Mouse (Mus musculus): ENCODE results near the gene 2010111I01Rik.

2010111I01Rik gene

GRCm38 (mm10) chr13:63268776-63269175 lies 304.1 kb downstream of the 2010111I01Rik start:
- DNase-seq, result no peak

GRCm38 (mm10) chr13:63270191-63270590 lies 305.5 kb downstream of the 2010111I01Rik start:
- no peak for DNase-seq

DNA sequence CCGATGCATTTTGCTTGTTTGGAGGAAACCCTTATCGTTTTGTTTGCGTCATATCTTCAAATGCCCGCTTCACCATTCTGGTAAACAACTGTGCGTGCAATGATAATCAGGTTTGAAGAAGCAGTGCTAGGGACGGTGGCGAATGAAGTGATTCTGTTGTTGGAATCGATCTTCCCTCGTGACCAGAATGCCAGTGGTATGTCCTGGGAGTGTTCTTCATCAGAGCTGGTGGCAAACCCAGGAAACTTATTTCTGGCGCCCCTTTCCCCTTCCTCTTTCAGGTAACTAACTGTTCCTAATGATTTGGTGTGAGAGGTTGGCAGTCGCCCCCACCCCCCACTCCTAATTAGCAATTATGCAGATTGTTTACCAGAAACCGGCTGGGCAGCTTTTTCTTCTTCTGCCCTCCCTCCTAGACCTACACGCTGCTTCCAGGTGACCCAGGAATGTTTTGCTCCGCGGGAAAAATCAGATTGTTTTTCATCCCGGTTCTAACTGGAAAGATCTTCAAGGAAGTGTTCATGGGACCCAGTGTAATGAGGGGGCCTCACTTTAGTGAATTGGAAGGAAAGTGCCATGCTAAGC lies 307.4 kb downstream of the 2010111I01Rik start:
- DNase-seq, result no peak

- DNase-seq, result no peak
Observed at GRCm38 (mm10) chr13:63272602-63273229, 308.0 kb downstream of the 2010111I01Rik start.

DNA sequence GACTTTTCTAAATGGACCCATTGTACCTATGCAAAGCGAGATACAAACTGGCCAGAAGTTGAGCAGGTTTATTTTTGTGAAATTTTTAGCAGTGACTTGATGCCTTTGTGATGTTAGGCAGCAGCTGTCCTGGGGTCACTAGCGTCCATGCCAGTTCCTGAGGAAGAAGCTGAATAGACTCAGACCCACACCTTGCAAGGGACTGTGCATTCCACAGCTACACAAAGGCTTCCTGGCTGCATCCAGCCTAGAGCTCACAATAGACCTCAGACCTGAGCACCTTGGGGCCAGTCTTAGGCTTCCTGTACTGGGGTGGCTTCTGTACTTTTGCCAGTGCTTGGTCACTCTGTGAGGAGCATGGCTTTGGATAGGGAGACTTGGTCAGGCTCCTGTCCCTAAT lies 309.2 kb downstream of the 2010111I01Rik start:
- DNase-seq, result no peak

DNA sequence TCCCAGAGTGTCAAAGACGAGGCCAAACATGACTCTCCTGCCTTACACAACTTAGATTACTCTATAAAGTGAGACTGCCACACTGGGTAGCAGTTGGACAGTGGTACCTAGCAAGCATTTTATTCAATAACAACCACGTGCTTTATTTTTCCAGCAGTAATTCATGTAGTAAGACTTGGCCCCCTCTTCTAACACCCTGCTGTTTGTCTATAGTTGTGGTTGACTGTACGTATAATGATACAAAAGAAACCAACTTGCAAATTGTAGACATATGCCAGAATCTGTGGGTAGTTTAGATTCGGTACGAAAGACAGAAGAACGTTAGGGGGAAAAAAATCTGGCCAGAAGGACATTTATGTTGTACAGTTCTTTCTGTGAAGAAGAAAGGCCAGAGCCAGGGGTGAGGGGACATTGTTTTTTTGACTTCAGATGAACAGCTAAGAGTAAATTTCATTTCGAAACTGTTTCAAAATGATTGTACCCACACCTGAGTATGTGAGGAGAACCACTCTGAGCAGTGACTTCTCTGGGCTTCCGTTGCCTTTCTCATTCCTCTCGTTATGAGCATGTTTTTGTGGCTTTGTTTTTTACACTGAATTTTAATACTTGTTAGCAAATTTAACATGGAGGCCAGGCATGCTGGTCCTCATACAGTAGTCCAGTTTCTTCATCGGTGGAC lies 309.9 kb downstream of the 2010111I01Rik start:
- no peak for DNase-seq

DNA sequence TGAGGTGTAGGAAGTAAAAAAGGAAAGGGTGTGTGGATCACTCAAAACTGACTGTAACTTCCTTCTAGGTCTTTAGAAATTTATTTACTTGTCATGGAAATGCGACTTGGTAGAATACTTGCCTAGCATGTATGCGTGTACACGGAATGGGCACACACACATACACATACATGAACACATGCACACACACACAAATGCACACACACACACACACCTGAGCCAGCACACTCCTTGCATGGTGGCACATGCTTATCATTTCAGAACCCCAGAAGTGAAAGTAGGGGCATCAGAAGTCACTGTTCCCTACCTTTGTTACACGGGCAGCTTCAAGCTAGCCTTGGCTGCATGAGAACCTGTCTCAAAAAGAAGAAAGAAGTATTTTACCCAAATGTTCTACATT lies 311.7 kb downstream of the 2010111I01Rik start:
- no peak for DNase-seq

GRCm38 (mm10) chr13:63277316-63277715 lies 312.6 kb downstream of the 2010111I01Rik start:
- no peak for DNase-seq

GRCm38 (mm10) chr13:63278141-63278631 lies 313.5 kb downstream of the 2010111I01Rik start:
- DNase-seq, result no peak

DNA sequence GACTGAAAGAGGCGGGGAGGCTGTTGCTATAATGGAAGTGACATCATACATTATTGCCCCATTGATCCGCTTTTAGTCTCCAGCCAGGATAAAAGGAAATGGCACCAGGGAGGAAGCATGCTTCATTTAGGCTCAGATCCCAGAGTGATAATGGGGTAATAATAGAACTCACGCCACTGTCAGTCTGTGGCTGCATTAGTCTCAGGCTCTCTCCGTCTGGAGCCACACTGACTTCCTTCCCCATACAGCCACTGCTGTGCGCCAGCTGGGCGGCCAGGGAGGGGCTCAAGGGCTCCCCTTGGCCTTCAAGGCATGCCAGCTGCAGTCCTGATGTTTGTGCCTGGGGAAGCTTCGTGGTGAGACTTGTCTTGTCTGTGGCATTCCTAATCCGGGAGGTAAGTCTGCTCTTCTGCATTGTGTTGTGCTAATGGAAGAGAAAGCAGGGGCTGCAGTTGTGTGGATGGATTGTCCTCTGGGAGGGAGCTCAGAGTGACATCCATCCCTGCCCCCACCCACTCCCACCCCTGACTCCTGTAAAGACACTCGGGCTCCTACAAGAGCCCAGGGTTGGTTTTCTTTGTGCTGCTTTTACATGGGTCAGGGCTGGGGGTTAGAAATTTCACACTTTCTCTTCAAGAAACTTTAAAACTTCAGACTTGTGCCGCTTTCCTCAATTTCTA lies 314.2 kb downstream of the 2010111I01Rik start:
- DNase-seq, result no peak

DNA sequence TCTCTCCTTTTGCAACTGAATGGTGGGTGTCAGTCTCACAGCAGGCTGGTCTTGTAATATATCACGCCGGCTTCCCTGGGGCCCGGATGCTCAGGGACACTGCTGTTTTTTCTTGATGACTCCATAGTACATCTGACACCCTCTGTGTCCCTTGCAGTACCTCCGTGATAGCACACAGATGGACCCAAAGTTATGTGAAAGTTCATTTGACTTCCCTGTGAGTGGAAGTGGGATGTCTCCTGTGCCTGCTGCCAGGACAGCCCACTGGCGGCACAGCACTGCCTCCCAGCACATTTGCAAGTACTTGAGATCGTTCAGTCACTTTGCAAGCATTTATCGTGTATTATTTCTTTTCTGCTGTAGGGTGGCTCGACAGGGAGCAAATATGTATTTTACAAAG lies 315.1 kb downstream of the 2010111I01Rik start:
- DNase-seq, result no peak

GRCm38 (mm10) chr13:63280344-63280743 lies 315.7 kb downstream of the 2010111I01Rik start:
- no peak for DNase-seq

- DNase-seq, result no peak
Observed at GRCm38 (mm10) chr13:63281206-63281605, 316.5 kb downstream of the 2010111I01Rik start.

DNA sequence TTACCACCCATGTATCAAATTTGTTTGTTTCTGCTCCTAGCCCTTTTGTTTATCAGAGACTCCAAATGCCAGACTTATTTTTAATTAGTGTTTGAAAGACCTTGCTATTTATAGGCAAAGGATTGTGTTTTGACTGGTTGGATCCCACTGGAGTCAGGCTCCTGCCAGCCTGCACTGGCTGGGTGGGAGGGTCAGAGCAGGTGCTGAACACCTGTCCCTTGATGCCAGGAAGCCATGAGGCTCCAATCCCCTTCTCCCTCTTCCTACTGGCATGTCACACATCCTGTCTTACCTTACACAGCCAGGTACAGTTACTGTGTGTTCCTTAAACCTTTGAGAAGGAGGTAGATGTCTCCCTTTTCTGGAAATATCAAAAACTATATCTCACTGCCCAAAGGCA lies 318.5 kb downstream of the 2010111I01Rik start:
- no peak for DNase-seq

DNA sequence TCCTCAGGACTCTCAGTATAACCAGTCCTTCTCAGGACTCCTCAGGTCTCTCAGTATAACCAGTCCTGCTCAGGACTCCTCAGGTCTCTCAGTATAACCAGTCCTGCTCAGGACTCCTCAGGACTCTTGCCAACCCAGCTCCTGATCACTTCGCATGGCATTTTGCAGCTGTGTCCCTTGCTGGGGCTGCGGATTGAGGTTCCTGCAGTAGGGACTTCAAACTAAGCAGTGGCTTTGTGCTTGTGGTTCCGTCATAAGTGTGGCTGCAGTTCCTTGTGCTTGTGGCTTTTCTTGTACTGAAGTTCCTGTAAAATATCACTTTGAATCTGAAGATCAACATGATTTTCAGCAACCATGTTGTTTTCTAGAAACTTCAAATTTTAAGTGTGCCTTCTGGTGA lies 320.1 kb downstream of the 2010111I01Rik start:
- no peak for DNase-seq

DNA sequence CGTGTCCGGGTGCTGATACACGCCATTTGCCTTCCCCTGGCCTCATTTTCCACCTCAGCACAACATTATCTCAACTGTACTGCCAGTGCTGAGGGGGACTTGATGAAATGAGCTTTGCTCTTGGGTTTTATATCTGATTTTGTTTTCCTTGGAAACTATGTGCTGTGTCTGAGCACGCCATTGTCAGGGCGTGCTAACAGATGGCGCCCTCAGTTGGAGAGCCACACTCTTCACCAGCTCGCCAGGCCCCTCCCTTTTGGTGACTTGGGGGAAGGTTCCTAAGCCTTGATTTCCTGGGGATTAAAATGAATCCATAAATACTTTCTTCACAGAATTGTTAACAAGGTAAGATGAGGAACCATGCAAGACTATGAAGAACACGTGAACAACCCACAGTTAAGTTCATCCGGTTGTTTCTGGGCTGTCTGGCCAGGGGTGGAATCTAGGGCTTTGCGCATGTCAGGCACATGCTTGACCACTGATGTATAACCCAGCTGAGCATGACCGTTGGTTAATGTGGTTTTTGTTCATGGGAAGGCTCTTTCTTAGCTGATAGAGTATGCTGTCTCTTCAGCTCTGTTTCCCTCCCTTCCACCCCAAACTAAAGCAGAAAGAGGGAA lies 321.9 kb downstream of the 2010111I01Rik start:
- DNase-seq, result peak; percentile 71

DNA sequence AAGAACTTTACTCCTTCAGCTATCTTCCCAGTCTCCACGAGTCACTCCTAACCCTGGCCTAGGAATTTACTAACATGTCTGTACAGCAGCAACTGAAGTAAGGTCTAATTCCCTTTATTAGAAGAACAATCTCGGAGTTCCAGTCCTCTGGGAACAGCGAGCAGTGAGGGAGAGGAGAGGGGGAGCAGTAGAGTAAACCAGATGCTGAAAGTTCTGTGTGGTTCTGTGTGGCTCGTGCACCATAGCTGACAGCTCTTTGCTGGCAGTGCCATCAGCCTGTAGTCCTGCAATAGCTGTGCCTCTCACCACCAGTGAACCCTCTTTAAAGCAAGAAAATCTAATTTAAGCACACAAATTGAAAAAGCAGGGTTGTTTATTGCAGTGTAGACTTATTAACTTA lies 324.5 kb downstream of the 2010111I01Rik start:
- DNase-seq, result no peak

- no peak for DNase-seq
Observed at GRCm38 (mm10) chr13:63289687-63290086, 325.0 kb downstream of the 2010111I01Rik start.

DNA sequence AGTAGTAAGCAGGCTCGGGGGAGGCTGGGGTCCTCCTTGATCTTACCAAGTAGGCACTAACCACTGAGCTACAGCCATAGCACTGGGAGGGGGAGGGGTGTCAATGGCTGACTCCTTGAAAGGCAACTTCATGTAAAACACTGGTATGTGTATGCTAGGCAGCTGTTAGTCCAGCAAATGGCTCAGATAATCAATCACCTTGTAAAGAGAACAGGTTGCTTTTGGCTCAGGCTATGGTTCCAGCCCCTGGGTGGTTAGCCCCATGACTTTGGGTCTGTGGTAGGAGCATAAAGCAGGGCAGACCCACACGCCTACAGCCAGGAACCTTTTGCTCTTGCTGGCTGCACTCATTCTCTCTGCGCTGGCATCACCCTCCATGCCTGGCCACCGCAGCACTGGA lies 325.4 kb downstream of the 2010111I01Rik start:
- DNase-seq, result no peak

DNA sequence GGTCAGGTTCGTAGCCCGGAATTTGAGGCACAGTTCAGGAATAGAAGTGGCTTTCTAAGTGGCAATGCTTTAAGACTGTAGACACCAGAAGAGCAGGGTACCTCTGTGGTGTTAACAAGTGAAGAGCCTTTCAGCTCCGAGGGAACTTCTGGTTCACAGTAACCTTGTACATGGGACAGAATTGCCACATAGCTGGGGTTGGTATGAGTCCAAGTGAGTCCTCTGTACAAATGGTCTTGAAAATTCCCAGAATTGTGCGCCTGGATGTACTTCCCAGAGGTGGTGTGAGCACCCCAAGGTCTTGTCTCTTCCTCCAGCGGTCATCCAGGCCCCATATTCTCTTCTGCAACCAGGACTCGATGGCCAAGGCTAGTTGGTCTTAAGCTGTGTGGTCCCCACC lies 326.3 kb downstream of the 2010111I01Rik start:
- no peak for DNase-seq

DNA sequence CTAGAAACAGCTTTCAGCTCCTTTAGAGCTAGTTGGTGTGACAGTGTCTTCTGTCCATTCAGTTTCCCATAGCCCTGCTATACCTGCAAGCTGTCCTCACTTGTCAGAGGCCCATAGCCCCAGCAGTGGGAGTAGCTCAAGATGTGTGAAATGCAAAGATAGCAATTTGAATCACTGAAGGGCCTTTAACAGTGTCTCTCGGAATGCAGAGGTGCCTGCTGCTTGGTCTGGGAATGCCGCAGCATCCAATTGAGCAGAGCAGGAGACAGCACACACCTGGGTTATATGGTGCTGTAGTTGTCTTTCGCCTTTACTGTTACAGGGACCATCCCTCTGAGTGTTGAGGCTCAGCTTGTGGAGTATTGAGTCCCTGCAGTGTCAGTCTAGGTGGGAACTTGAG lies 329.0 kb downstream of the 2010111I01Rik start:
- DNase-seq, result no peak

GRCm38 (mm10) chr13:63294359-63295193 lies 329.9 kb downstream of the 2010111I01Rik start:
- DNase-seq, result peak; percentile 62

All from cerebellum, adult 11 months (tissue).